Mouse (Mus musculus): ENCODE measurements around the gene Dnajb8.

DNA sequence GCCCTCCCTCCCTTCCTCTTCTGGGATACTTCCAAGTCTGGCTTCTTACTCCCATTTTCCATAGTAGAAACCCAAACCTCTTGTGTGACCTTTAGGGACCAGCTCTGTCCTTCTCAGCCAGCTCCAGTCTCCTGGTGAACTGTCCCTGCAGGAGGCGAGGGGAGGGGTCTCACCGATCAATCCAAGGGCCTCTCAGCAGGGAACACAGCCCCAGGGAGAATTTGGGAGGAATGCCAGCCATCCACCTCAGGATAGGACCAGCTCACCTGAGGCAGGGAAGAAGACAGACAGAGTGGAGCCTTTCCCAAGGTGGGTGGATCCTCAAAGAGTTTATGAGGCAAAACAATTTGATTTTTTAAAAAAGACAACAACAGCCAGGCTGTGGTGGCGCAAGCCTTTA, 11.9 kb upstream of the Dnajb8 start:
- TF ChIP-seq CTCF (IDR thresholded peaks at IDR 0.05), result no peak
- no peak for TF ChIP-seq EP300 (IDR thresholded peaks at IDR 0.05; ENCODE audit: insufficient read depth, low read depth, low read length)
- TF ChIP-seq POLR2A (IDR thresholded peaks at IDR 0.05; ENCODE audit: insufficient read depth, low read depth, low read length), result no peak

All from heart, adult 2 months (tissue).